Mouse (Mus musculus) ES-Bruce4 (cell line): ENCODE results near the gene Hykk.

Experiments
- CTCF ChIP-seq: IDR thresholded peaks from one replicate; pipeline ENCODE4 v1.8.1; 2011; ENCODE audit warnings: low read depth, low read length
- EP300 ChIP-seq: IDR thresholded peaks from 2 replicates; pipeline ENCODE4 v1.6.1; 2011; ENCODE audit warnings: low read depth, low read length; ENCODE audit not compliant: insufficient read depth

GRCm38 (mm10) chr9:54994381-54994780 lies 77.3 kb downstream of the Hykk start:
- TF ChIP-seq CTCF (no peak), EP300 (no peak)
